Mouse (Mus musculus): ENCODE data around the gene Xpo6. TPM values are rescaled to one million over a fixed set of nuclear protein-coding genes. Genes with fewer than 3 reads are reported as not detected.

Gene Xpo6
- polyA plus RNA-seq, 1 experiment from 2014 or later = 46.8 TPM

DNA sequence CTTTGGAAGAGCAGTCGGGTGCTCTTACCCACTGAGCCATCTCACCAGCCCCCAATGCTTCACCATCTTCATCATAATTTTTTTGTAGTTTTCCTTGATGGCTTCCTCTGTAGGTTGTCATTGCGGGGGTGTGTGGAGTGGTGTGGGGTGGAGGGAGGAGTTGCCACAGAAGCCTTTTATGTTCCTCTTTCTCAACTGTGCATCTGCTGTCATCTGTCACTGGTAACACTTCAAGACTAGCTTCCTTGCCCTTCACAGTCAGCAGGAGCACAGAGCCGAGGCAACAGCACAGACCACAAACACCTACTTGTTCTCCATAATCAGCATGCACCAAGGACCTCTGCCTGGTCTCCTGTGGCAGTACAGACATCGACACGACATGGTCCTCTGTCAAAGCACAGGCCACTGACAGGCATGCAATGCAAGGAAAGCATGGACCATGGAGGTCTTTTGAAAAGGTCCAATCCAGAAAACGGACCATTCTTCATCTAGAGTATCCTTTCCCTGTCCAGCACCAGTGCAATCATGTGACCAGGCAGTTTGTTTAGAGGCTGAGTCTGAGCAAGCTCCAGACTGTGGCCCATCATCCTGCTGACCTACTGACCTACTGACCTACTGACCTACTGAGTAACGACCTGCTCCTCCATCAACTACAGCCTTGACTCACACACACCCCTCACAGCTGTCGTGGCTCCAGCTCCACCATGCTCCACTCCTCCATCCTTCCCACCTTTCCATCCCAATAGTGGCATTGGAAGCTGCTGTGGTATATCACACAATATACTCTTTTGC is 30.3 kb upstream of the Xpo6 start:
- H3K9ac ChIP-seq = no peak overlapping the region
- no peak overlapping the region for H3K4me2 ChIP-seq
- no peaks in the 10 kb centered on the region for H3K36me3 ChIP-seq
- no peak overlapping the region for H3K4me3 ChIP-seq
- 72% methylated on average over 8 of the region's 8 CpGs for whole genome bisulfite sequencing
- no peaks in the 10 kb centered on the region for H3K9me3 ChIP-seq
- no peaks in the 10 kb centered on the region for H3K27me3 ChIP-seq
- no peak for ATAC-seq (ENCODE audit: low FRiP score)
- no peaks in the 10 kb centered on the region for H3K4me1 ChIP-seq (replicated peaks)
- no peak overlapping the region for H3K27ac ChIP-seq

DNA sequence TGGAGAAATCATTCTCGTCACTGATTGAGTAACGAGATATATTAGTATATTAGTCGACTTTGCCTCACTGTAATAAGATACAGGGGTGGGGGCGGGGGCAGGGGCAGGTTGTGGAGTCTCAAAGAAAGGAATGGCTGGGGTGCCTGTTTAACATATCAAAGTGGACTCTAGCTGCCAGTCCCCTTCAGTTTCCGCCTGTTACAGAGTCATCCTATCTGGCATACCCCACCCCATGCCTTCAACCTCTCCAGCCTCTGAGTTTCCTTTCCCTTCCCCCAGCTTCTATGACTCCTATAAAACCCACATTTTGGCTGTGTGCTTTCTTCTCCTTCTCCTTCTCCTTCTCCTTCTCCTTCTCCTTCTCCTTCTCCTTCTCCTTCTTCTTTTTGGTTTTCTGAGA is 25.8 kb upstream of the Xpo6 start:
- WGBS = 25% methylated on average over 5 of the region's 5 CpGs
- no peaks in the 10 kb centered on the region for H3K36me3 ChIP-seq
- no peaks in the 10 kb centered on the region for H3K27me3 ChIP-seq
- H3K27ac ChIP-seq = no peak overlapping the region
- H3K4me3 ChIP-seq = no peak overlapping the region
- H3K4me2 ChIP-seq = no peak overlapping the region
- H3K9ac ChIP-seq = no peak overlapping the region
- ATAC-seq (ENCODE audit: low FRiP score) = no peak
- no peaks in the 10 kb centered on the region for H3K4me1 ChIP-seq (replicated peaks)
- no peaks in the 10 kb centered on the region for H3K9me3 ChIP-seq

DNA sequence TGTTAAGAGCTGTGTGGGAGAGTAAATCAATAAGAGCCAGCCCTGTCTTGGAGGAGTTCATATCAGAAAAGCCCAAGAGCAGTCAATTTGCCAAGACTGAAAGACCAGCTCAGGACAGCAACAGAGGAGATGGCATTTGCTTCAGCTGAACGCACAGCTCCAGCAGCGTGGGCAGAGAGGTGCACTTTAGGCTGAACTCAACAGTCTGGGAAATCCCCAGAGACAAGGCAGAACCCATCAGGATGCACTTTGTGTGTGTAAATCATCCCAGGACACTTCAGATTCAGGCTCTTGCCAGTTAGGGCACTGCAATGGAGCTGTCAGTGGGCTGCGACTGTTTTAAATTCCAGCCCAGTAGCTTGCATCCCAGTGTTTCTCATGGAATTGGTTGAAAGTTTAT is 22.5 kb upstream of the Xpo6 start:
- Histone ChIP-seq H3K27me3 (no peaks in the 10 kb centered on the region), H3K27ac (no peak overlapping the region), H3K4me2 (no peak overlapping the region), H3K36me3 (no peaks in the 10 kb centered on the region), H3K9me3 (no peaks in the 10 kb centered on the region), H3K9ac (no peak overlapping the region), H3K4me3 (no peak overlapping the region), H3K4me1 (replicated peaks) (no peaks in the 10 kb centered on the region)
- ATAC-seq (ENCODE audit: low FRiP score) = no peak
- WGBS = 66% methylated on average over 3 of the region's 3 CpGs

DNA sequence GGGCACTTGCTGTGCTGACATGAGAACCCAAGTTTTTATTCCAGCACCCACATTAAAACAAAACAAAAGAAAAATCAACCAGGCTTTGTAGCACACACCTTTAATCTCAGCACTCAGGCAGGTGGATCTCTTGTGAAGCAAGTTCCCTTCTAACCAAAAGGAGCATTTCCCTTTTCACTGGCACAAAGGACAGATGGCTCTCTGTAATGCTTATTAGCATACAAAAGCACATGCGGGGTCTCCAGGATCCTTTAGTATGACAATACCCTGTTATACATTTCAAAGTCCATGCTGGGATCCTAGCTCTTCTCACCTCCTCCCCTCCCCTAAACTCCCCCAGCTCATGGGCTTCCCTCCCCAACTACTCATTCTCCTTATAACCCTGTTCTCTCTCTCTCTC is 20.3 kb upstream of the Xpo6 start:
- Histone ChIP-seq H3K36me3 (no peaks in the 10 kb centered on the region), H3K4me1 (replicated peaks) (no peaks in the 10 kb centered on the region; the same call in 1 of the 2 replicates), H3K9me3 (no peaks in the 10 kb centered on the region), H3K27ac (no peak overlapping the region), H3K4me3 (no peak overlapping the region), H3K4me2 (no peak overlapping the region), H3K9ac (no peak overlapping the region), H3K27me3 (no peaks in the 10 kb centered on the region)
- WGBS = 18% methylated on average over 1 of the region's 1 CpGs
- ATAC-seq (ENCODE audit: low FRiP score) = no peak

DNA sequence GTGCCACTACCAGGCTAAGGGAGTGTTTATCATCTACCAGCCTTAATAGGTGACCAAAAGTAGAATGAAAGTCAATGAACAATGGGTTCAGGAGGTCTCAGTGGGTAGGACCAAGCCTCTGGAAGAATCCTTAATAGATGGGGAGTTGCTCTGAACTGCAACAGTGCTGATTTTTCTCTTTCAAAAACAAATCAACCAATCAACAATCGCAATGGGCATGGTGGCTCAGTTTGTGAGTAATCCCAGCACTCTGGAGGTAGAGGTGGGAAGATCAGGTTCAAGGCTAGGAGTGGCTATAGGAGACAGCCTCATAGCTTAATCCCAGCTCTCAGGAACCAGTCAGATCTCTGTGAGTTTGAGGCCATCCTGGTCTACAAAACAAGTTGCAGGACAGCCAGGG is 18.0 kb upstream of the Xpo6 start:
- Histone ChIP-seq H3K9me3 (no peaks in the 10 kb centered on the region), H3K4me3 (no peak overlapping the region), H3K4me2 (no peak overlapping the region), H3K27ac (no peak overlapping the region), H3K27me3 (no peaks in the 10 kb centered on the region), H3K36me3 (no peaks in the 10 kb centered on the region), H3K9ac (no peak overlapping the region), H3K4me1 (replicated peaks) (no peaks in the 10 kb centered on the region; the same call in 1 of the 2 replicates)
- ATAC-seq (ENCODE audit: low FRiP score) = no peak
- WGBS = 81% methylated on average over 1 of the region's 1 CpGs

DNA sequence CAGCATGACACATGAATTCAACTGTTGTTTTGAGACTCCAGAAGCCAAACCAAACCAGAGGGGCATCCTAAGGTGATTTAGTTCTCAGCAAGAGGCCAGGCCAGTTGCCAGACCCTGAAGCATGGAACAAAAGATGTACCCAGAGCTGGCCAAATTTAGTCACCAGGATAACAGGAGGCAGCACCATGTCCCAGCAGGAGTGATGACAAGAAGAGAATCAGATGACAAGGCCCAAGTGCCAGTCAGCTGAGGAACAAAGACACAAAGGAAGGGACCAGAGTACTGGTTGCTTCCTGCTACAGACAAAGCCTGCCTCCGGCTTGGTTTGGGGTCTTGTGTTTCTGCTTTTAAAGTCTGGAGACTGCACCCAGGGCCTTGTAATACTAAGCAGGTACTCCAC is 16.6 kb upstream of the Xpo6 start:
- WGBS = 18% methylated on average over 1 of the region's 1 CpGs
- Histone ChIP-seq H3K9ac (no peak overlapping the region), H3K27ac (no peak overlapping the region), H3K27me3 (no peaks in the 10 kb centered on the region), H3K4me2 (no peak overlapping the region), H3K9me3 (no peaks in the 10 kb centered on the region), H3K4me1 (replicated peaks) (no peaks in the 10 kb centered on the region; the same call in 1 of the 2 replicates), H3K4me3 (no peak overlapping the region), H3K36me3 (no peaks in the 10 kb centered on the region)
- ATAC-seq (ENCODE audit: low FRiP score) = no peak

DNA sequence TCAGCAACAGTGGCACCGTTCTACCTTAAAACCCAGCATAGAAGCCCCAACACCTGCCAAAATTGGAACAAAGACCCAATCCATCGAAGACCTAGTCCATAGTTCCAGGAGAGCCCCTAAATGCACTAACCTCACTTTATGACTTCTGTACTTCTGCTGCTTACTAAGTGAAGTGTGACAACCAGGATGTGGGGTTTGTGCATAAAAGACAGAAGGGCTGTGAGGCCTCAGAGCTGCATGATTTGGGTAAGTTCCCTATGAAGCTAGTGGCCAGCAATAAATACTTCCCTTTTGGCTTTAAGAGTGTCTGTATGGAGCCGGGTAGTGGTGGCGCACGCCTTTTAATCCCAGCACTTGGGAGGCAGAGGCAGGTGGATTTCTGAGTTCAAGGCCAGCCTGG is 10.6 kb upstream of the Xpo6 start:
- no peak overlapping the region for H3K9ac ChIP-seq
- H3K4me3 ChIP-seq = no peak overlapping the region
- H3K36me3 ChIP-seq = no peaks in the 10 kb centered on the region
- H3K9me3 ChIP-seq = no peaks in the 10 kb centered on the region
- no peak for ATAC-seq (ENCODE audit: low FRiP score)
- H3K4me1 ChIP-seq (replicated peaks) = no peaks in the 10 kb centered on the region
- H3K27ac ChIP-seq = no peak overlapping the region
- 90% methylated on average over 5 of the region's 5 CpGs for WGBS
- H3K27me3 ChIP-seq = no peaks in the 10 kb centered on the region
- no peak overlapping the region for H3K4me2 ChIP-seq

DNA sequence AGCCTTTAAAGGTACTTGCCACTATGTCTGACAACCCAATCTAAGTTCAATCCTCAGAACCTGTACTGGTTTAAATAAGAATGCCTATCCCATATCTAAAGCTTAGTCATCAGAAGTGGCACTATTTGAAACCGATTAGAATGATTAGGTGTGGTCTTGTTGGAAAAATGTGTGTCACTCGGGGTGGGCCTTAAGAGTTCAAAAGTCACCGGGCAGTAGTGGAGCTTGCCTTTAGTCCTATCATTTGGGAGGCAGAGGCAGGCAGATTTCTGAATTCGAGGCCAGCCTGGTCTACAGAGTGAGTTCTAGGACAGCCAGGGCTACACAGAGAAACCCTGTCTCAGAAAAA is 670 bp upstream of the Xpo6 start:
- WGBS = 95% methylated on average over 4 of the region's 4 CpGs
- Histone ChIP-seq H3K36me3 (no peaks in the 10 kb centered on the region), H3K9me3 (no peaks in the 10 kb centered on the region), H3K4me2 (peak overlapping the region; percentile 84), H3K4me3 (peak overlapping the region; percentile 96), H3K4me1 (replicated peaks) (peaks cover 35% of the 10 kb centered on the region), H3K27me3 (0 out of 2 replicates have a peak, but pooled peaks cover 2% of the 10 kb centered on the region), H3K27ac (peak overlapping the region; percentile 93), H3K9ac (no peak overlapping the region)
- no peak for ATAC-seq (ENCODE audit: low FRiP score)

DNA sequence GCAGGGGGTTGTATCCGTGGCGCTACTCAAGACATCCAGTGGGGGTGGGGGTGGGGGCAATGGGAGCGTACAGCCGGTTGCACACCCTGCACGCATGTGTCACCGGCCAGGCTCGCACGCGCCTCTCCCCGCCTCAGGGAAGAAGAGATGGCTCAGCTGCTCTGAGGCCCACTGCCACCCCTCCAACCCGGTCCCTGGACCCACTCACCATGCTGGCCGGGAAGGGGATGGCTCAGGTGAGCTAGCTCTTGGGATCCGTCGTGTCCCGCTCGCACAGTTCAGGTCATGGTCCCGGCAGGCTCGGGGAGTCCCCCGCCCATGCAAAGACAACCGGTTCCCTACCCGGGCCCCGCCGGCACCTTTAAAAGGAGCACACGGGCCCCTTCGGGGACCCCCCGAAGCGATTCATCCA is 604 bp downstream of the Xpo6 start:
- peak overlapping the region; percentile 84 for H3K4me2 ChIP-seq
- peak overlapping the region; percentile 98 for H3K9ac ChIP-seq
- H3K27me3 ChIP-seq = 0 out of 2 replicates have a peak, but pooled peaks cover 2% of the 10 kb centered on the region
- H3K4me1 ChIP-seq (replicated peaks) = peaks cover 38% of the 10 kb centered on the region
- peak overlapping the region; percentile 96 for H3K4me3 ChIP-seq
- H3K36me3 ChIP-seq = no peaks in the 10 kb centered on the region
- H3K9me3 ChIP-seq = no peaks in the 10 kb centered on the region
- peak; percentile 67 for ATAC-seq (ENCODE audit: low FRiP score)
- peak overlapping the region; percentile 93 for H3K27ac ChIP-seq
- under 1% methylated on average over 27 of the region's 27 CpGs for WGBS

DNA sequence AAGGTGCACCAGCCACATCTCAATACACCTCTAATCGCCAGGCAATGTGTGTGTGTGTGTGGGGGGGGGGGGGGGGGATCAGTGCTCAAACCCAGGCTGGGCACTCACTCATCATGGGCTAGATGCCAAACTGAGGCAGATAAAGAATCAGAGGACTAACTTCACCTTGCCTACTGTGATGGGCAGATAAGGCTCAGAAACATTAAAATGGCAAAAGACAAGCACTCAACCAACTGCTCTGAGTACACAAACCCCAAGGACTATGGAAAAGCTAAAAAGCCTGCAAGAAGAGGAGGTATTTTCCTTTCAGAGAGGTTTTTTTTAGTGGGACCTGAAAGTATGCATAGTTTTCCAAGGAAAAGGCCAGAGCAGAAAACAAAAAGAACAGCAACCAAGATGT is 1.4 kb downstream of the Xpo6 start:
- H3K4me1 ChIP-seq (replicated peaks) = peaks cover 38% of the 10 kb centered on the region
- H3K4me3 ChIP-seq = peak overlapping the region; percentile 96
- no peaks in the 10 kb centered on the region for H3K9me3 ChIP-seq
- no peaks in the 10 kb centered on the region for H3K36me3 ChIP-seq
- ATAC-seq (ENCODE audit: low FRiP score) = no peak
- WGBS = 43% methylated on average over 1 of the region's 1 CpGs
- peak overlapping the region; percentile 98 for H3K9ac ChIP-seq
- no peak overlapping the region; the same call in 1 of the 2 replicates for H3K27ac ChIP-seq
- peak overlapping the region; percentile 84 for H3K4me2 ChIP-seq
- 0 out of 2 replicates have a peak, but pooled peaks cover 2% of the 10 kb centered on the region for H3K27me3 ChIP-seq

DNA sequence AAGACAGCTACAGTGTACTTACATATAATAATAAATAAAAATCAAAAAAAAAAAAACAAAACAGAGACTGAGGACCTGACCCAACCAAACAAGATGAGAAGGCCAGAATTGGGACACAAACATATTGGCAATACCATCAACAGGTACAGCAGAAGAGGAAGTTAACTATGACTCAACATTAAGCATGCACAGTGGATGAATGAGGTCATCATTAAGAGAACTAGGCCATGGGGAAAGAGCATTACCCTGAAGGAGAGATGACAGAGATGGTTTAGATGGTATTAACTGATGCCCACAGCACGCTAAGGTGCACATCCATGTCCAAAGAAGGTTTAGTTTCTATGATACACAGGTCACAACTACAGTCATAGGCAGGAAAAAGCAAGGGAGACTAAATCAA is 6.1 kb downstream of the Xpo6 start:
- no peak overlapping the region for H3K4me3 ChIP-seq
- H3K4me1 ChIP-seq (replicated peaks) = peaks cover 41% of the 10 kb centered on the region
- no peak for ATAC-seq (ENCODE audit: low FRiP score)
- no peak overlapping the region for H3K27ac ChIP-seq
- WGBS = 97% methylated on average over 1 of the region's 1 CpGs
- H3K9ac ChIP-seq = no peak overlapping the region
- H3K4me2 ChIP-seq = no peak overlapping the region
- no peaks in the 10 kb centered on the region for H3K27me3 ChIP-seq
- no peaks in the 10 kb centered on the region for H3K9me3 ChIP-seq
- H3K36me3 ChIP-seq = no peaks in the 10 kb centered on the region

DNA sequence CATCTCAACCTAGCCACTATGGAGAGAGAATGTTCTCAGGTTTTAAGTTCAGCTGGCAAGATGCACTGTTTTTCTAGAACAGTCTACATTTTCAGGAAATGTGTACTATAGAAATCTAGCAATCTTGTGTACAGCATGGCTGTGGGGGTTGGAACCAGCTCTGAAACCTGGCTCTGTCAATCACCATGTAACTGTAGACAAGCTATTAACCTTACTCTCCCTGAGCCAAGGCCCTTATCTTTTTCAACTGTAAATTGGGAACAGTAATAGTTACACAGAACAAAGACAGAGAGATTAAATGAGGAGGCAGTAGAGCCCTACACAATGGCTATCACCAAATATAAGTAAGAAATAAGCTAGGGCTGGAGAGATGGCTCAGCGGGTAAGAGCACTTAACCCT is 8.8 kb downstream of the Xpo6 start:
- H3K27me3 ChIP-seq = no peaks in the 10 kb centered on the region
- 92% methylated on average over 1 of the region's 1 CpGs for WGBS
- no peak for ATAC-seq (ENCODE audit: low FRiP score)
- H3K36me3 ChIP-seq = no peaks in the 10 kb centered on the region
- no peak overlapping the region for H3K9ac ChIP-seq
- H3K27ac ChIP-seq = no peak overlapping the region
- no peaks in the 10 kb centered on the region for H3K9me3 ChIP-seq
- H3K4me2 ChIP-seq = no peak overlapping the region
- H3K4me3 ChIP-seq = no peak overlapping the region
- peaks cover 16% of the 10 kb centered on the region for H3K4me1 ChIP-seq (replicated peaks)

DNA sequence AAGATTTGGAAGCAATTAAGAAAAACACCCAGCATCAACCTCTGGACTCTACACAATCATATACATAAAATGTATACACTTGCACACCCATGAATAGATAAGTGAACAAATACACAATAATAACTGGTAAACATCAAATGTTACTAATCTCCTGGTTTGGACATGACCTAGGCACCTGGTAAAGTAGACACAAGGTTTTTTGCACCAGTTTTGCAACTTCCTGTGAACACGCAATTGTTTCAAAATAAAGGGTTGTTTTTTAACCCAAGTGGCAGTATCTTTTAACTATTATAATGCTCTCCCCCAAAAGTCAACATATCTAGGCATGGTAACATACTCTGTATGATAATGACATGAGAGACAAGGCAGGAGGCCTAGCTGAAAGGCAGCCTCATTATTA is 10.8 kb downstream of the Xpo6 start:
- no peaks in the 10 kb centered on the region for H3K27me3 ChIP-seq
- no peak overlapping the region for H3K9ac ChIP-seq
- no peak overlapping the region for H3K4me3 ChIP-seq
- H3K4me1 ChIP-seq (replicated peaks) = peaks cover 16% of the 10 kb centered on the region
- H3K36me3 ChIP-seq = no peaks in the 10 kb centered on the region
- H3K9me3 ChIP-seq = no peaks in the 10 kb centered on the region
- H3K4me2 ChIP-seq = no peak overlapping the region
- ATAC-seq (ENCODE audit: low FRiP score) = no peak
- 95% methylated on average over 1 of the region's 1 CpGs for WGBS
- H3K27ac ChIP-seq = no peak overlapping the region
